Mouse (Mus musculus): Measurements from ENCODE around the gene Lnx1.

Lnx1 gene

GRCm38 (mm10) chr5:74601965-74602364 is 100.7 kb downstream of the Lnx1 start:
- no peak for DNase-seq (ENCODE audit: low spot score in 2 of 2)

DNA sequence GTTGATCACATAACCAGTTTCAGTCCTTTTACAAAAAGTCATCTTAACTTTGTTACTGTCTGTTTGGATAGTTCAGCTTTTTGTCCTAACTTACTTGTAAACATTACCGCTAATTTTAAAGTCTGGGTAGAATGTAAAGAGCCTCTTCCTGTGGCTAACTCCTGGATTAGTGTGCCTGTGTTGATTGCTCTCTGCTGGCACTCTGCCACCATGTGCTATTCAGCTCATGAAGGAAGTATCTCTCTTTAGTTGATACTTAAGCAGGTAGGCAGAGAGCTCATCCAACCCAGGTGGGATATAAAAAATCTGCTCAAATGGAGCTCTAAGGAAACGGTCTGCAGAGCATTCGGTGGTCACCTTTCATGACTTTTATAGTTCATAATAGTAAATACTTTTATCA is 101.5 kb downstream of the Lnx1 start:
- DNase-seq (ENCODE audit: low spot score in 2 of 2), result no peak

GRCm38 (mm10) chr5:74600010-74600409 is 102.7 kb downstream of the Lnx1 start:
- no peak for DNase-seq (ENCODE audit: low spot score in 2 of 2)

DNA sequence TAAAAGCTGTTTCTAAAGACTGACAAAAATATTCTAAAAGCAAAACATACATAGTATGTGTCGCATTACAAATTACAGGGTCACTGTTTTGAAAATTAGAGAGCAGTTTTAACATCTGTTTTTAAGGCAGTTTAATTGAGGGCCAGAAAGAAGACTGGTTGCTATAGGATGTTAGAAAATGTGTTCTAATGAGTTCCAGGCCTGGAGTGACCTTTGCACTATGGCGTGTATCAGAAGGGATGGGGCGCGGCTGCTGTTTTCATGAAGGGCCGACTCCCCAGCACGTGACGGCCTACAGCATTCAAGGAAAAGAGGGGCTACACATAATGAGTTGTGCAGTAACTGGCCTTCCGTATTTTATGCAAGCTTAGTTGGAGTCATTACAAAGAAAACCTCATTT is 109.6 kb downstream of the Lnx1 start:
- no peak for DNase-seq (ENCODE audit: low spot score in 2 of 2)

- no peak for DNase-seq (ENCODE audit: low spot score in 2 of 2)
Observed at GRCm38 (mm10) chr5:74591413-74591812, 111.3 kb downstream of the Lnx1 start.

DNA sequence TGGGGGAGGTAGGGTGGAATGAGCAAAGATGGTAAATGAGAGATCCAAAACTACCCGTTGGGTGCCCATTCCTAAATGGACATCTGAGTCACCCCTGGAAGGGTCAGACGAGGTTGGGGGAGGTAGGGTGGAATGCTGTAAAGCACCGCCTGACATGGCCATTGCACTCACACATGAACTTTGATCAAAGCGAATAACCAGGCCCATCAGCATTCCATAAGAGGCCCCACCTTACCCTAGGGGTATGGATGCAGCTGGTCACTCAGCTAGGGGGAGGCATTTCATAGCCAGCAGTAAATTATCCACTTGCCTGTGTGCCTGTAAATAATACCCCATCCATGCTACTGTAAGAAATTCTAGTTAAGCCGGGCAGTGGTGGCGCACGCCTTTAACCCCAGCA is 113.6 kb downstream of the Lnx1 start:
- no peak for DNase-seq (ENCODE audit: low spot score in 2 of 2)

DNA sequence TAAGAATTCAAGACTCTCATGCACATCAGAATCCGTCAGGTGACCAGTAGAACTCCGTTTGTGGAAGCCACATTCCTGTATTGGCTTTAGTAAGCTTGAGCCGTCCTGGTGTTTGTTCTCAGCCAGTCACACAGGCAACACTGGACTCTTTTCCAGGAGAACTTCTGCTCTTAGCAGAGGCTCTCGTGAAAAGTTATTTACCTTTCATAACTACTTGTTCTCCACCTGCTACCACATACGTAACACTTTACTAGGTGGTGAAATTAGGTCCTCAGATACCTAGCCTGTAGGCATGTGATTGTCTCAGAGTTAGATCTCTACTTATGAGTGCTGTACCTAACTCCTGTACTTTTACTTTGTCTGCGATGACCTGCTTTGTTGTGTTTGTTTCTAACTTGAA is 130.9 kb downstream of the Lnx1 start:
- DNase-seq (ENCODE audit: low spot score in 2 of 2), result no peak

GRCm38 (mm10) chr5:74561151-74561550 is 141.6 kb downstream of the Lnx1 start:
- DNase-seq (ENCODE audit: low spot score in 2 of 2), result no peak

- no peak for DNase-seq (ENCODE audit: low spot score in 2 of 2)
Observed at GRCm38 (mm10) chr5:74549566-74549965, 153.1 kb downstream of the Lnx1 start.

DNA sequence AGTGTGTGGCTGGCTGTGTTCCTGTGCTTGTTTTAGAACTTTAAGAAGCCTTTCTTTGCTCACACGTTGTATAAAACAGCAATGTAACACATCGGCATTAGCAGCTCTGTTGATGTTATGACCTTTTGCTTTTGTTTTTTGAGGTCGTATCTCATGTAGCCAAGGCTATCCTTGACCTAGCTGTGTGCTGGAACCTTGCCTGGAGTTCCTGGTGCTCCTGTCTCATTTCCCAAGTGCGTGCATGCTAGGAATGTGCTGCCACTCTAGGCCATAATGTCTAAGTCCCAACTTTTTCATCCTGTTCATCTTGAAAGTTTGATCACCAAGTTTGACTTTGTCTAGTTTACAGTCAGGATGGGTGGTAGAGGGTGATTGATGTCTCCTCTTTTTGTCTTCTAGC is 157.1 kb downstream of the Lnx1 start:
- no peak for DNase-seq (ENCODE audit: low spot score in 2 of 2)

Measured in thymus, postnatal 10 days (tissue).